Mouse (Mus musculus) bone marrow, adult 2 months (tissue): ENCODE measurements at regions not wholly inside any gene's neighbourhood (a gene's known extent, or its start where the extent isn't known, plus 50 kb on each side); places are given as distances from the start of the nearest gene placed in this dataset.

ENCODE experiments used
- CTCF ChIP-seq: fragments of 200-500 bp; IDR thresholded peaks from 2 replicates; pipeline ENCODE4 v1.5.1; 2011; ENCODE audit warnings: low read length, control low read depth; ENCODE audit not compliant: control insufficient read depth, insufficient read depth
- POLR2A ChIP-seq: fragments of 200-500 bp; IDR thresholded peaks from 2 replicates; pipeline ENCODE4 v1.6.1; 2011; ENCODE audit warnings: low read depth, mild to moderate bottlenecking, control low read depth, low read length, borderline replicate concordance; ENCODE audit not compliant: control insufficient read depth

DNA sequence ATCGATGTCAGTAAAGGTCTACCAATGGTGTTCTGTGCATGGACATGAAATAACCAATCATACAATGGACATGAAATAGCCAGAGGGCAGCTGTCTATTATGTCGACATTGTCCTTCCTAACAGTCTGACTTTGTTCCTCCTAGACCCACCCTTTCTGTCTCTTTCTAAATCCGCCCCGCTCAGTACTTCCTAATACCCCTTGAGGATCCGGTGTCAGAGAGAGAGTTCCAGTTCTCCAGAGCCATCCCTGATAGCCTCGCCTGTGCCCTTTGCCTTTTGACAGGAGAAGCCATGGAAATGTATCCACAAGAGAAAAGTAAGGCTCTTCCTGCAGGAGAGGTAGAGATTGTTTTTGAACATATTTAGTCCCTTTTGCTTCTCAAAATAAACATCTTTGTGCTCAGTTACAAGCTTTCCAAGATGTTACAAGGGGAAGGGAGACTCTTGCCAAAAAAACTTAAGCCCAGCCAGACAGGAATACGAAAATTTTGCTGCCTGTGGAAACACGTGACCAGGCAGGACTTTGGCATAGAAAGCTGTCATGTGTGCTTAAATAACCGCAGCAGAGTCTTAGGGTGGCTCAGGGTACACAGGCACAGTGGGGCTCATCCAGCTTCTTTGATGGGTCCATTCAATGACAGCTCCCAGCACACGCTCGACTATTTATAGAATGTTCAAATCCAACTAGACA lies 92.4 kb upstream of the Jade1 start:
- no peak for TF ChIP-seq POLR2A
- TF ChIP-seq CTCF: no peak
